Mouse (Mus musculus): Measurements from ENCODE around the gene Epo. TPM values are rescaled to one million over a fixed set of nuclear protein-coding genes. Genes with fewer than 3 reads are reported as not detected.

The Epo gene
- polyA plus RNA-seq, 1 experiment from 2014 or later: 0.80 TPM

DNA sequence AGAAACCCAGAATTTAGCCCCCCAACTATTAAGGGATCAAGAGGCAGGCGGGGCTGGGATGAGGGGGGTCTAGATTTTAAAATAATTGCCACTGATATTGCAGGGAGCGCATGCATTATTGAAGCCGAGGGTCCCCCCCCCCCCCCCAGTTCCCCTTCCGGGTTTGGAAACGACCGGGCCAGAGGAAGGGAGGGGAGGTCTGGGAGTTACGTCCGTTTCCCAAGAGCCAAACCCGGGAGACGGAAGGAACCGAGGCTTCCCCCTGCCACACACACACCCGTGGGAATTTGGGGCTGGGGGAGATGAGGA lies 280 bp downstream of the Epo start:
- Histone ChIP-seq H3K4me2 (ENCODE audit: low read length) (peak overlapping the region; percentile 83), H3K4me1 (replicated peaks; ENCODE audit: control insufficient read depth, insufficient read depth, low read length) (peaks cover 9% of the 10 kb centered on the region; the same call in 1 of the 2 replicates), H3K36me3 (ENCODE audit: control insufficient read depth, insufficient read depth, low read length) (peaks cover 25% of the 10 kb centered on the region), H3K4me3 (ENCODE audit: low read depth, low read length) (peak overlapping the region; percentile 84), H3K27ac (ENCODE audit: low read depth) (peak overlapping the region; percentile 88), H3K27me3 (replicated peaks; ENCODE audit: control insufficient read depth, insufficient read depth, low read length) (no peaks in the 10 kb centered on the region), H3K9ac (ENCODE audit: low read length) (peak overlapping the region; percentile 82), H3K9me3 (ENCODE audit: control insufficient read depth, low read length) (no peaks in the 10 kb centered on the region)
- ATAC-seq (replicated peaks; ENCODE audit: low FRiP score, low TSS enrichment, low read depth): peak; percentile 19
- no peak for DNase-seq (ENCODE audit: low spot score)
- whole genome bisulfite sequencing: 0% methylated on average over 10 of the region's 12 CpGs

DNA sequence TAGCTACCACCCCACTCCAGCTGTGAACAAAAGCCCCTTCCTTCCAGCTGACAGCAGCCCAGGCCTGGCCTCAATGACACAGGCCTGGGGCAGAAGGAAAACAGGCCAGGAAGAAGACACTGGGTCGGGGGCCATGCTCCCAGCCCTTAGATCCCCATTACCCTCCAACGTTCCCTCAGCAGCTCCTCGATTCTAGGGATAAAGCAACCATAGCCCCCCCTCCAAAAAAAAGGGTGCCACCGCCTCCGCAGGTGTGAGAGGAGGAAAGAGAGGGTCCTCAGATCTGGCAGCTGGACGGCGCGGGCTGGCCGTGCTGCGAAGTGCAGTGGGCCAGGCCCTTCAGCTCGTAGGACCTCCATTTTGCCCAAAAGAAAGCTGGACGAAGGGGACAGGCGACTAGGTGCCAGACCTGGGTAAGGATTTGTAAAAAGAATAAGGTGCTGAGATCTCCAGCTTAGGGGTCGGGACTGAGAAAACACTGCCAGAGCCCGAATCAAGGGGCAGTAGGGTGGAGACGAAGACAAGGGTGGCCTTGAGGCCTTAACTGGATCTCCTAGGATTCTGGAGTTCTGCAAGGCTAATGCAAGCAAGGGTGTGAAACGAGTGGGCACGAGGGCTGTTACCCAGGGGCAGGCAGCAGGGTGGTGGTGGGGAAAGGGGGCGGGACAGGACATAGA lies 773 bp downstream of the Epo start:
- ATAC-seq (replicated peaks; ENCODE audit: low FRiP score, low TSS enrichment, low read depth) (no peak), DNase-seq (ENCODE audit: low spot score) (peak; percentile 81)
- H3K27ac ChIP-seq (ENCODE audit: low read depth): peak overlapping the region; percentile 88
- H3K9ac ChIP-seq (ENCODE audit: low read length): peak overlapping the region; percentile 82
- WGBS: under 1% methylated on average over 19 of the region's 19 CpGs
- peak overlapping the region; percentile 84 for H3K4me3 ChIP-seq (ENCODE audit: low read depth, low read length)
- no peaks in the 10 kb centered on the region for H3K27me3 ChIP-seq (replicated peaks; ENCODE audit: control insufficient read depth, insufficient read depth, low read length)
- H3K9me3 ChIP-seq (ENCODE audit: control insufficient read depth, low read length): no peaks in the 10 kb centered on the region
- peaks cover 9% of the 10 kb centered on the region; the same call in 1 of the 2 replicates for H3K4me1 ChIP-seq (replicated peaks; ENCODE audit: control insufficient read depth, insufficient read depth, low read length)
- peak overlapping the region; percentile 83 for H3K4me2 ChIP-seq (ENCODE audit: low read length)
- H3K36me3 ChIP-seq (ENCODE audit: control insufficient read depth, insufficient read depth, low read length): peaks cover 30% of the 10 kb centered on the region

DNA sequence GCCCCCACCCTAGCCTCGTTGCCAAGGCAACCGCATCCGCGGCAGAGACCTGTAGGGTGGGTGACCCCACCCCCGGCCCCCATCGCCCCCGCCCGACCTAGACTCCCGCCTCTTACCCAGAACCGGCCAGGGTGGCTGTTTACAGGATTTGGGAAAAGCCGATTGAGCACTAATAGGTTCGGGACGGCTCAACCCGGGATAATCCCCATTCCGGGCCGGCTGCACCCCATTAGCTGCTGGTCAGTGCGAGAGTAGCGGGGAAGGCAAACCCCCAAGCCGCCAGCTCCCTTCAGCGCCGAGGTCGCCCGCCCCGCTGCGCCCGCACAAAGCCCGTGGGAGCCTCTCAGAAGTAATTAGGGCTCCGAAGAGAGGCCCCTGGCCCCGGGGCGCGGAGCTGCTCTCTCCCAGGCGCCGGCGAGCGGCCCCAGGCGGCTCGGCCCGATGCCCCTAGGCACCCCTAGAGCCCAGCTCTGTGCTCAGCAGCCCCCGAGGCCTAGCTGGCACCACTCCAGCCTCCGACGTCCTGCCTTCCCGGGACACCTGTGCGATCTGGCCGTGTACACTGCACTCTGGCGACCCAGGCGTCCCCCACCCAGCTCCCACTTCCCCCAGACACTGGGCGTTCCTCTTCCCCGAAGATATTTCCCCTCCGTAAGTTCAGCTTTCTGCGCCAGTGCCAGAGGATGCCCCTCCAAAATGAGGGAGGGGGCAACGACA lies 1.5 kb downstream of the Epo start:
- ATAC-seq (replicated peaks; ENCODE audit: low FRiP score, low TSS enrichment, low read depth): 0 out of 2 replicates have a peak, but pooled peaks have one; percentile 1
- peak overlapping the region; percentile 83 for H3K4me2 ChIP-seq (ENCODE audit: low read length)
- peak overlapping the region; percentile 88 for H3K27ac ChIP-seq (ENCODE audit: low read depth)
- H3K9me3 ChIP-seq (ENCODE audit: control insufficient read depth, low read length): no peaks in the 10 kb centered on the region
- peak overlapping the region; percentile 82 for H3K9ac ChIP-seq (ENCODE audit: low read length)
- DNase-seq (ENCODE audit: low spot score): peak; percentile 78
- WGBS: under 1% methylated on average over 50 of the region's 51 CpGs
- peaks cover 36% of the 10 kb centered on the region for H3K36me3 ChIP-seq (ENCODE audit: control insufficient read depth, insufficient read depth, low read length)
- peak overlapping the region; percentile 84 for H3K4me3 ChIP-seq (ENCODE audit: low read depth, low read length)
- H3K4me1 ChIP-seq (replicated peaks; ENCODE audit: control insufficient read depth, insufficient read depth, low read length): peaks cover 9% of the 10 kb centered on the region; the same call in 1 of the 2 replicates
- H3K27me3 ChIP-seq (replicated peaks; ENCODE audit: control insufficient read depth, insufficient read depth, low read length): no peaks in the 10 kb centered on the region

DNA sequence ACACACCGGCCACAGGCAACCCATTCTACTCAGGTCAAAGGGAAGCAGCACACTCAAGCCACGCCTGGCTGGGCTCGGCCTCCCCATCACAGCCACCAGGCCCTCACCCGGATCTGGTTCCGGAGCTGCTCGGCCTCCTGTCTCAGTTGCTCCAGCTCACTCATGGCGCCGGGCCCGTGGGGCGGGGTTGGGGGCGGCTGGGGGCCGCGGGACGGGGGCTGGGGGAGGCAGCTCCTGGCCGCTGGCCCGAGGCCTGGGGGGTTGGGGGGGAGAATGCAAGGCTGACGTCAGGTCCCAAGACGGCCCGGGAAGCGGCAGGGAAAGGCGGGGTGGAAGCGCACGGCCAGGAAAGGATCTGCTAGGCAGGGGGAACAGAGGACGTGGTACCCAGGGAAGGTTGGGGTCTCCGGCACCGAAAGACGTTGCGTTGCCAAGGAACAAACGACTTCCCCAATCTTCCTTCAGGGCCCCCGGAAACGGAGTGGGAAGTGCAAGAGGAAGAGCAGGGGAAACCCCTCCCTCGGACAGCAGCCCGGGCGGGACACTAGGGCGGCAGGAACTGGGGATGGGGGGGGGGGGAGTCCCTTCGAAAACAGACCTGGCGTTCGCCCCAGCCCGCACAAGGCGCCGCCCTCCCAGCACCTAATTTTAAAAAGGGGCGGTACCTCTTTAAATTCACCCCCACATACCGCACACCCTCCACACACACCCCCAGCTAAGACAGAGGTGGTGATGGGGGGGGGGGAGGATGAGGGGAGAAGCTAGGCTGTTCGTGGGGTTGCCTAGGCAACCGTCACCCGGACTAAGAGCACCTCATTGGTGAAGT lies 2.2 kb downstream of the Epo start:
- peak overlapping the region; percentile 84 for H3K4me3 ChIP-seq (ENCODE audit: low read depth, low read length)
- H3K9ac ChIP-seq (ENCODE audit: low read length): peak overlapping the region; percentile 82
- H3K36me3 ChIP-seq (ENCODE audit: control insufficient read depth, insufficient read depth, low read length): peaks cover 43% of the 10 kb centered on the region
- H3K9me3 ChIP-seq (ENCODE audit: control insufficient read depth, low read length): no peaks in the 10 kb centered on the region
- H3K4me1 ChIP-seq (replicated peaks; ENCODE audit: control insufficient read depth, insufficient read depth, low read length): peaks cover 9% of the 10 kb centered on the region; the same call in 1 of the 2 replicates
- WGBS: 2% methylated on average over 41 of the region's 46 CpGs
- H3K27ac ChIP-seq (ENCODE audit: low read depth): peak overlapping the region; percentile 88
- ATAC-seq (replicated peaks; ENCODE audit: low FRiP score, low TSS enrichment, low read depth): peak; percentile 25
- peak; percentile 84 for DNase-seq (ENCODE audit: low spot score)
- no peaks in the 10 kb centered on the region for H3K27me3 ChIP-seq (replicated peaks; ENCODE audit: control insufficient read depth, insufficient read depth, low read length)
- peak overlapping the region; percentile 83 for H3K4me2 ChIP-seq (ENCODE audit: low read length)

DNA sequence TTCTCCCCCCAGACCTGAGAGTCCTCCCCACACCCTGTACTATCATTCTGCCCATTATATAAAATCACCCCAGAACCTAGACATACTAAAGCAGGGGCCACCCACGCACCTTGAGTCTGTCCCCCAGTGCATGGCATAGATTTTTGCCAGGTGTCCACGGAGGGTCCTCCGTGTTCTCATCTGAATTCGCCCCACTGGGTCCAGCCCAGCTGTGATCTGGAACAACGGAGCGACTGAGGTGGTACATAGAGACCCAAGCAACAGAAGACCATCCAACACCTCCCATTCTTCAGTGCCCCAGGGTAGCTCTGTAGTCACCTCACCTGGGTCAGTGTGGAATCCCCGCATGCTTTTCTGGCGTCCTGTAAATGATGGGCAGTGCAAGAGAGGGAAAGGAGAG lies 3.0 kb downstream of the Epo start:
- H3K4me2 ChIP-seq (ENCODE audit: low read length): peak overlapping the region; percentile 83
- no peak for DNase-seq (ENCODE audit: low spot score)
- peaks cover 9% of the 10 kb centered on the region; the same call in 1 of the 2 replicates for H3K4me1 ChIP-seq (replicated peaks; ENCODE audit: control insufficient read depth, insufficient read depth, low read length)
- 74% methylated on average over 8 of the region's 8 CpGs for WGBS
- peak overlapping the region; percentile 88 for H3K27ac ChIP-seq (ENCODE audit: low read depth)
- ATAC-seq (replicated peaks; ENCODE audit: low FRiP score, low TSS enrichment, low read depth): no peak
- no peaks in the 10 kb centered on the region for H3K9me3 ChIP-seq (ENCODE audit: control insufficient read depth, low read length)
- peak overlapping the region; percentile 82 for H3K9ac ChIP-seq (ENCODE audit: low read length)
- peak overlapping the region; percentile 84 for H3K4me3 ChIP-seq (ENCODE audit: low read depth, low read length)
- H3K27me3 ChIP-seq (replicated peaks; ENCODE audit: control insufficient read depth, insufficient read depth, low read length): no peaks in the 10 kb centered on the region
- peaks cover 50% of the 10 kb centered on the region for H3K36me3 ChIP-seq (ENCODE audit: control insufficient read depth, insufficient read depth, low read length)

DNA sequence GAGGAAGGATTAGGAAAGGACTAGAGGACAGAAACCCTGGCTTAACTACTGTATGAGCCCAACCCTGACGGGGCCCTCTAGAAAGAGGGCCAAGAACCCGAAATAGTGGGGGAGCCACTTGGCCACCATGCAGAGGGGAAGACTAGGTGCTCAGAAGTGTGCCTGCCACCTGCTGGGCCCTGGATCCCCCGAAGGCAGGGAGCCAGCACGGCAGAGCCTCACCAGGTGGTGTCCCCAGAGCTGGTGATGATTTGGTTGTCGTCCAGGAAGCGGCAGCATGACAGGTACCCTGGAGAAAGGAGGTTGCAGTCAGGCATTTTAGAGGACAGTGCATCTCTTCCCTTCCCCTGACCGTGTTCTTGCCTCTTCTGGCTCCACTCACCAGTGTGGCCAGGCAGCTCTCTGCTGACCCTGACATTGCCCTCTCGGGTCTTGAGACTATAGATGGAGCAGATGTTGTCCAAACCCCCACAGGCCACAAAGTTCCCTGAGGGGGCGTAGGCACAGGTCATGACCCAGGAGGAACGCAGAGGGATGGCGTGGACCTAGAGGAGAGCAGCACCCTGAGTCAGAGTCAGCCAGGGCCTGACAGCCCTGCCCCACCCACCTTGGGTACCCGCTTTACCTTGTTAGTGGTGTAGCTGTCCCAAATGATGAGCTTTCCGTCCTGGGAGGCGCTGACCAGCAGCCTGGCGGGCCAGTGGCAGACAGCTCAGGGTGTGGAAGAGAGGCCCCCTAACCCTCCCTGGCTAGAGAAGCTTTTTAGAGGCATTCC lies 3.6 kb downstream of the Epo start:
- peak overlapping the region; percentile 88; the same call in 1 of the 2 replicates for H3K27ac ChIP-seq (ENCODE audit: low read depth)
- H3K4me2 ChIP-seq (ENCODE audit: low read length): no peak overlapping the region
- H3K9me3 ChIP-seq (ENCODE audit: control insufficient read depth, low read length): no peaks in the 10 kb centered on the region
- H3K36me3 ChIP-seq (ENCODE audit: control insufficient read depth, insufficient read depth, low read length): peaks cover 57% of the 10 kb centered on the region
- WGBS: 76% methylated on average over 15 of the region's 15 CpGs
- H3K4me3 ChIP-seq (ENCODE audit: low read depth, low read length): no peak overlapping the region
- DNase-seq (ENCODE audit: low spot score): no peak
- no peaks in the 10 kb centered on the region for H3K27me3 ChIP-seq (replicated peaks; ENCODE audit: control insufficient read depth, insufficient read depth, low read length)
- H3K4me1 ChIP-seq (replicated peaks; ENCODE audit: control insufficient read depth, insufficient read depth, low read length): peaks cover 9% of the 10 kb centered on the region; the same call in 1 of the 2 replicates
- no peak overlapping the region for H3K9ac ChIP-seq (ENCODE audit: low read length)
- no peak for ATAC-seq (replicated peaks; ENCODE audit: low FRiP score, low TSS enrichment, low read depth)

DNA sequence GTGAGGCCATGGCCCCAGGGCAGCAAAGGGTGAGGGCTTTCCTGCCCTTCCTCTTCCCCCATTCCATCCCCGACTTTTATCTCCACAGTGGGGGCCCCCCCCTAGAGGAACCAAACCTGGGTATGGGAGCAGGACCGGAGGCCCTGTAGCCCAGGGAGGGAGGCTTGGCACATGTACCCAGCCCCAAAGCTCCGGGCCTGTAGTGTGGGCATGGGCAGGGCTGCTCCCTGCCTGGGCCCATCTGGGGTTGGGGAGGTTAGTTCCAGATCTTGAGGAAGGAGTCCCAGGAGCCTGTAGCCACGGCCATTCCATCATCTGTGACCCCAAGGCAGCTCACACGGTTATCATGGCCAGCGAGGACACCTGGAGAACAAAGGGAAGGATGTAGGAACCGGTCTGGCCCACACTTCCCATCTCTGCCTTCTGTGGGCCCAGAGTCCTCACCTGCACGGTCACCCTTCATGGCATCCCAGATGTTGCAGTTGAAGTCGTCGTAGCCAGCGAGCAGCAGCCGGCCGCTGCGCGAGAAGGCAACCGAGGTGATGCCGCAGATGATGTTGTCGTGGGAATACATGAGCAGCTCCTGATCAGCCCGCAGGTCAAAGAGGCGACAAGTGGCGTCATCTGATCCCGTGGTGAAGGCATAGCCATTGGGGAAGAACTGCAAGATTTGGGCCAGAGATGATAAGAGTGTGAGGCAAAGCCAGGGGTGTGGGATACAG lies 4.6 kb downstream of the Epo start:
- 82% methylated on average over 22 of the region's 22 CpGs for WGBS

More for the DNA sequence above, 4.6 kb downstream of the Epo start:
- Histone ChIP-seq H3K9ac (ENCODE audit: low read length) (no peak overlapping the region), H3K4me2 (ENCODE audit: low read length) (no peak overlapping the region), H3K27ac (ENCODE audit: low read depth) (no peak overlapping the region), H3K36me3 (ENCODE audit: control insufficient read depth, insufficient read depth, low read length) (peaks cover 67% of the 10 kb centered on the region), H3K4me1 (replicated peaks; ENCODE audit: control insufficient read depth, insufficient read depth, low read length) (peaks cover 9% of the 10 kb centered on the region; the same call in 1 of the 2 replicates), H3K4me3 (ENCODE audit: low read depth, low read length) (no peak overlapping the region), H3K9me3 (ENCODE audit: control insufficient read depth, low read length) (no peaks in the 10 kb centered on the region), H3K27me3 (replicated peaks; ENCODE audit: control insufficient read depth, insufficient read depth, low read length) (no peaks in the 10 kb centered on the region)
- DNase-seq (ENCODE audit: low spot score) (no peak), ATAC-seq (replicated peaks; ENCODE audit: low FRiP score, low TSS enrichment, low read depth) (no peak)

Measured in intestine, embryonic 14.5 days (tissue).